13 mouse cellular contexts compared by ENCODE assay signal in the genomic region with DNA sequence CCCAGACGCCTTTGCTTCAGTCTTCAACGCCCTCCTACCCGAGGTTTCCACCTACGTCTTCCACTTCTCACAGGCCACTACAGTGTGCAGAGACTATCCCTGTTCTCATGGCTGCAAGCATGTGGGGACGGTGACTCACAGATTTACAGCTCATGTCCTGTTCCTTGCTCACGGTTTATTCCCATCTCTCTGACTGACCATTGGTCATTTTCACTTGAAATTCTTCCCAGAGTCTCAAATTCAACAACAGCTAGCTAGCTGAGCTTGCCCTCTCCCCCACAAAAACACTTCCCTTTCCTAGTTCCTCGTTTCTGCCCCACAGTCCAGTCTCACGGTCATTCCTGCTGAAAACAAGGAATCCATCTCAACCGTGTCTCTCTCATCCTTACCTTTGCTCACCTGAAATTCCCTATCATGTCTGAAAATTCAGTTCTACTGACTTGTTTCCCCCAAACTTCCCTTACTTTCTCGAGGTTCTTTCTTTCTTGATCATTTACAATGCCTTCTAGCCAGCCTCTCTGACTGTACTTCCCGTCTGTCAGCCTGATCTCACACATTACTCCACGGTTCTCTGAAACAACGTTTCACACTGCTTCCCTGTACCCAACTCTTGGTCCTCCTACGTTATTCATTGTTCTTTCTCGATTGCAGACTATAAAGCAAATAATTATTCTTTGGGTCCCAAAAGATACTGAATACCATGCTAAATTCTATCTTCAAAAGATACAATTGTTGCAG.
DNase-seq lines count a peak whose midpoint lies in the region; ATAC-seq and TF ChIP-seq lines count a peak whose summit lies in the region.
"Had no signal": no experiment of that assay in that cellular context is flagged by ENCODE, and none has a peak within 500 bp of the region (broad histone marks: within the 10 kb centered on the region; RNA-seq: fewer than 3 reads in every experiment).

No protein-coding gene starts in this region.

- no peak overlapping the region for H3K27ac ChIP-seq in hindbrain, postnatal 0 days
- no peak overlapping the region for H3K27ac ChIP-seq in kidney, embryonic 16.5 days (ENCODE audit: low read length)
- H3K27ac ChIP-seq: liver, embryonic 12.5 days had no signal

- no peak overlapping the region for H3K4me2 ChIP-seq in hindbrain, postnatal 0 days (ENCODE audit: low read depth, low read length)
- no peak overlapping the region for H3K4me2 ChIP-seq in kidney, embryonic 16.5 days (replicated peaks; ENCODE audit: low read depth, low read length)
- H3K4me2 ChIP-seq: liver, embryonic 12.5 days had no signal

- no peak overlapping the region for H3K4me3 ChIP-seq in hindbrain, postnatal 0 days (ENCODE audit: low read length)
- H3K4me3 ChIP-seq in kidney, embryonic 16.5 days (ENCODE audit: low read length): no peak overlapping the region
- H3K4me3 ChIP-seq: erythroblast, embryonic 14.5 days; liver, embryonic 12.5 days had no signal

- WGBS in hindbrain, postnatal 0 days: 83% methylated on average over 15 of the region's 15 CpGs
- 62% methylated on average over 15 of the region's 15 CpGs for WGBS in kidney, embryonic 16.5 days

- H3K36me3 ChIP-seq in hindbrain, postnatal 0 days (ENCODE audit: insufficient read depth, low read length): no peaks in the 10 kb centered on the region
- no peaks in the 10 kb centered on the region for H3K36me3 ChIP-seq in kidney, embryonic 16.5 days (ENCODE audit: insufficient read depth, low read length)
- H3K36me3 ChIP-seq: liver, embryonic 12.5 days had no signal

- no peak overlapping the region for H3K9ac ChIP-seq in hindbrain, postnatal 0 days (replicated peaks; ENCODE audit: low read length)
- H3K9ac ChIP-seq in kidney, embryonic 16.5 days (replicated peaks; ENCODE audit: low read length): no peak overlapping the region
- H3K9ac ChIP-seq: liver, embryonic 12.5 days had no signal

- no peak for TF ChIP-seq CTCF in hindbrain, postnatal 0 days (IDR thresholded peaks at IDR 0.05; ENCODE audit: low read depth)

- no peaks in the 10 kb centered on the region for H3K4me1 ChIP-seq in hindbrain, postnatal 0 days (ENCODE audit: insufficient read depth, low read length)
- 0 out of 2 replicates have a peak, but pooled peaks cover under 1% of the 10 kb centered on the region for H3K4me1 ChIP-seq in kidney, embryonic 16.5 days (ENCODE audit: insufficient read depth, low read length)

- no peaks in the 10 kb centered on the region for H3K27me3 ChIP-seq in hindbrain, postnatal 0 days (ENCODE audit: insufficient read depth, low read length)
- no peaks in the 10 kb centered on the region for H3K27me3 ChIP-seq in kidney, embryonic 16.5 days (ENCODE audit: insufficient read depth, low read length)
- H3K27me3 ChIP-seq: liver, embryonic 12.5 days had no signal

- H3K9me3 ChIP-seq in hindbrain, postnatal 0 days (ENCODE audit: low read length): no peaks in the 10 kb centered on the region
- no peaks in the 10 kb centered on the region for H3K9me3 ChIP-seq in kidney, embryonic 16.5 days (ENCODE audit: low read length)
- H3K9me3 ChIP-seq: liver, embryonic 12.5 days had no signal

- peak; percentile 21 for DNase-seq in layer of hippocampus, adult 9-10 months (ENCODE audit: low spot score)
- DNase-seq in layer of hippocampus, postnatal 36 days: no peak
- peak; percentile 5 for DNase-seq in right cerebral cortex, postnatal 25 days
- DNase-seq in right cerebral cortex, postnatal 4 days: no peak
- DNase-seq in fibroblast of lung, adult 2 months (ENCODE audit: low read depth): peak; percentile 52
- no peak for DNase-seq in hindbrain, postnatal 0 days (ENCODE audit: low spot score)
- no peak for DNase-seq in kidney, adult 9 months
- DNase-seq: adrenal gland, postnatal 10 days; cerebellum, adult 11-12 months; kidney, postnatal 10 days had no signal

- no peak for ATAC-seq in hindbrain, postnatal 0 days
- ATAC-seq in kidney, embryonic 16.5 days (ENCODE audit: low FRiP score, low TSS enrichment): no peak
- ATAC-seq: liver, embryonic 12.5 days had no signal

Comparison
In these comparisons a context has a peak if more than half of its experiments do, and no peak if none do; other contexts are left out.
1. DNase-seq: peak in layer of hippocampus, adult 9-10 months (single experiment), right cerebral cortex, postnatal 25 days (single experiment) and fibroblast of lung, adult 2 months (single experiment); none in layer of hippocampus, postnatal 36 days (0 of 2), right cerebral cortex, postnatal 4 days (single experiment), hindbrain, postnatal 0 days (single experiment) and kidney, adult 9 months (single experiment).